Mouse (Mus musculus): ENCODE data around the gene Rabggtb. TPM values are rescaled to one million over a fixed set of nuclear protein-coding genes. Genes with fewer than 3 reads are reported as not detected.

Rabggtb gene
- polyA plus RNA-seq, 1 experiment from 2014 or later, result 62.5 TPM

- Histone ChIP-seq H3K27me3 (ENCODE audit: control insufficient read depth, insufficient read depth, low read length) (no peaks in the 10 kb centered on the region), H3K4me1 (ENCODE audit: control insufficient read depth, insufficient read depth, low read length) (peaks cover 31% of the 10 kb centered on the region), H3K36me3 (ENCODE audit: control insufficient read depth, insufficient read depth, low read length) (peaks cover 77% of the 10 kb centered on the region), H3K9me3 (ENCODE audit: control insufficient read depth, low read length) (no peaks in the 10 kb centered on the region), H3K9ac (ENCODE audit: low read depth, low read length) (no peak overlapping the region), H3K4me2 (replicated peaks; ENCODE audit: low read depth, low read length) (no peak overlapping the region), H3K4me3 (ENCODE audit: low read length) (no peak overlapping the region), H3K27ac (ENCODE audit: low read depth, low read length) (no peak overlapping the region)
- 79% methylated on average over 5 of the region's 5 CpGs for WGBS
- no peak for ATAC-seq (ENCODE audit: low FRiP score, low TSS enrichment)
These were observed 3.9 kb downstream of the Rabggtb start for GRCm38 (mm10) chr3:153908919-153909318.

- H3K27ac ChIP-seq (ENCODE audit: low read depth, low read length), result no peak within 1 kb of the TSS
- H3K4me2 ChIP-seq (replicated peaks; ENCODE audit: low read depth, low read length), result no peak within 1 kb of the TSS
- ATAC-seq (ENCODE audit: low FRiP score, low TSS enrichment), result 0 out of 2 replicates have a peak, but pooled peaks have one; percentile 10
- no peak within 1 kb of the TSS for H3K4me3 ChIP-seq (ENCODE audit: low read length)
- H3K9me3 ChIP-seq (ENCODE audit: control insufficient read depth, low read length), result no peaks in the 10 kb centered on the region
- peaks cover 78% of the 10 kb centered on the region for H3K36me3 ChIP-seq (ENCODE audit: control insufficient read depth, insufficient read depth, low read length)
- WGBS, result 91% methylated on average over 9 of the region's 9 CpGs
- H3K27me3 ChIP-seq (ENCODE audit: control insufficient read depth, insufficient read depth, low read length), result no peaks in the 10 kb centered on the region
- H3K4me1 ChIP-seq (ENCODE audit: control insufficient read depth, insufficient read depth, low read length), result peaks cover 22% of the 10 kb centered on the region
- no peak within 1 kb of the TSS for H3K9ac ChIP-seq (ENCODE audit: low read depth, low read length)
These were observed 6.5 kb downstream of the Rabggtb start, which contains the start of gene Msh4 for GRCm38 (mm10) chr3:153906136-153906871. TSS of gene Msh4 (minus strand) at chr3:153906138.

GRCm38 (mm10) chr3:153905251-153906135 lies 7.3 kb downstream of the Rabggtb start:
- Histone ChIP-seq H3K4me3 (ENCODE audit: low read length) (no peak overlapping the region), H3K4me1 (ENCODE audit: control insufficient read depth, insufficient read depth, low read length) (peaks cover 14% of the 10 kb centered on the region), H3K36me3 (ENCODE audit: control insufficient read depth, insufficient read depth, low read length) (peaks cover 70% of the 10 kb centered on the region), H3K9me3 (ENCODE audit: control insufficient read depth, low read length) (no peaks in the 10 kb centered on the region), H3K27me3 (ENCODE audit: control insufficient read depth, insufficient read depth, low read length) (no peaks in the 10 kb centered on the region), H3K27ac (ENCODE audit: low read depth, low read length) (no peak overlapping the region), H3K4me2 (replicated peaks; ENCODE audit: low read depth, low read length) (no peak overlapping the region), H3K9ac (ENCODE audit: low read depth, low read length) (no peak overlapping the region)
- peak; percentile 48 for ATAC-seq (ENCODE audit: low FRiP score, low TSS enrichment)
- WGBS, result 89% methylated on average over 49 of the region's 49 CpGs

GRCm38 (mm10) chr3:153904586-153904985 lies 8.2 kb downstream of the Rabggtb start:
- ATAC-seq (ENCODE audit: low FRiP score, low TSS enrichment), result peak; percentile 60; the same call in 1 of the 2 replicates
- Histone ChIP-seq H3K27ac (ENCODE audit: low read depth, low read length) (no peak overlapping the region), H3K27me3 (ENCODE audit: control insufficient read depth, insufficient read depth, low read length) (no peaks in the 10 kb centered on the region), H3K4me2 (replicated peaks; ENCODE audit: low read depth, low read length) (no peak overlapping the region), H3K36me3 (ENCODE audit: control insufficient read depth, insufficient read depth, low read length) (peaks cover 61% of the 10 kb centered on the region), H3K4me3 (ENCODE audit: low read length) (no peak overlapping the region), H3K9me3 (ENCODE audit: control insufficient read depth, low read length) (no peaks in the 10 kb centered on the region), H3K9ac (ENCODE audit: low read depth, low read length) (no peak overlapping the region), H3K4me1 (ENCODE audit: control insufficient read depth, insufficient read depth, low read length) (peaks cover 6% of the 10 kb centered on the region)
- 66% methylated on average over 6 of the region's 6 CpGs for WGBS

GRCm38 (mm10) chr3:153902595-153902994 lies 10.2 kb downstream of the Rabggtb start:
- H3K9me3 ChIP-seq (ENCODE audit: control insufficient read depth, low read length), result no peaks in the 10 kb centered on the region
- H3K4me2 ChIP-seq (replicated peaks; ENCODE audit: low read depth, low read length), result no peak overlapping the region
- H3K27ac ChIP-seq (ENCODE audit: low read depth, low read length), result no peak overlapping the region
- no peak overlapping the region for H3K4me3 ChIP-seq (ENCODE audit: low read length)
- 59% methylated on average over 3 of the region's 3 CpGs for WGBS
- no peaks in the 10 kb centered on the region for H3K4me1 ChIP-seq (ENCODE audit: control insufficient read depth, insufficient read depth, low read length)
- H3K27me3 ChIP-seq (ENCODE audit: control insufficient read depth, insufficient read depth, low read length), result no peaks in the 10 kb centered on the region
- no peak for ATAC-seq (ENCODE audit: low FRiP score, low TSS enrichment)
- peaks cover 41% of the 10 kb centered on the region for H3K36me3 ChIP-seq (ENCODE audit: control insufficient read depth, insufficient read depth, low read length)
- no peak overlapping the region for H3K9ac ChIP-seq (ENCODE audit: low read depth, low read length)

- 83% methylated on average over 1 of the region's 1 CpGs for WGBS
- Histone ChIP-seq H3K27me3 (ENCODE audit: control insufficient read depth, insufficient read depth, low read length) (no peaks in the 10 kb centered on the region), H3K9ac (ENCODE audit: low read depth, low read length) (no peak overlapping the region), H3K9me3 (ENCODE audit: control insufficient read depth, low read length) (no peaks in the 10 kb centered on the region), H3K27ac (ENCODE audit: low read depth, low read length) (no peak overlapping the region), H3K36me3 (ENCODE audit: control insufficient read depth, insufficient read depth, low read length) (peaks cover 34% of the 10 kb centered on the region), H3K4me1 (ENCODE audit: control insufficient read depth, insufficient read depth, low read length) (no peaks in the 10 kb centered on the region), H3K4me3 (ENCODE audit: low read length) (no peak overlapping the region), H3K4me2 (replicated peaks; ENCODE audit: low read depth, low read length) (no peak overlapping the region)
- no peak for ATAC-seq (ENCODE audit: low FRiP score, low TSS enrichment)
These were observed 10.9 kb downstream of the Rabggtb start for GRCm38 (mm10) chr3:153901904-153902303.

- Histone ChIP-seq H3K9ac (ENCODE audit: low read depth, low read length) (no peak overlapping the region), H3K4me2 (replicated peaks; ENCODE audit: low read depth, low read length) (no peak overlapping the region), H3K27ac (ENCODE audit: low read depth, low read length) (no peak overlapping the region), H3K27me3 (ENCODE audit: control insufficient read depth, insufficient read depth, low read length) (no peaks in the 10 kb centered on the region), H3K4me1 (ENCODE audit: control insufficient read depth, insufficient read depth, low read length) (no peaks in the 10 kb centered on the region), H3K9me3 (ENCODE audit: control insufficient read depth, low read length) (no peaks in the 10 kb centered on the region), H3K4me3 (ENCODE audit: low read length) (no peak overlapping the region), H3K36me3 (ENCODE audit: control insufficient read depth, insufficient read depth, low read length) (no peaks in the 10 kb centered on the region)
- 70% methylated on average over 6 of the region's 6 CpGs for WGBS
- no peak for ATAC-seq (ENCODE audit: low FRiP score, low TSS enrichment)
These were observed 15.6 kb downstream of the Rabggtb start for GRCm38 (mm10) chr3:153897216-153897615.

- Histone ChIP-seq H3K27me3 (ENCODE audit: control insufficient read depth, insufficient read depth, low read length) (no peaks in the 10 kb centered on the region), H3K36me3 (ENCODE audit: control insufficient read depth, insufficient read depth, low read length) (no peaks in the 10 kb centered on the region), H3K9ac (ENCODE audit: low read depth, low read length) (no peak overlapping the region), H3K4me3 (ENCODE audit: low read length) (no peak overlapping the region), H3K9me3 (ENCODE audit: control insufficient read depth, low read length) (no peaks in the 10 kb centered on the region), H3K4me2 (replicated peaks; ENCODE audit: low read depth, low read length) (no peak overlapping the region), H3K4me1 (ENCODE audit: control insufficient read depth, insufficient read depth, low read length) (no peaks in the 10 kb centered on the region), H3K27ac (ENCODE audit: low read depth, low read length) (no peak overlapping the region)
- 80% methylated on average over 3 of the region's 3 CpGs for WGBS
- no peak for ATAC-seq (ENCODE audit: low FRiP score, low TSS enrichment)
These were observed 17.4 kb downstream of the Rabggtb start for GRCm38 (mm10) chr3:153895454-153895853.
